13 mouse cellular contexts compared by ENCODE assay signal in genomic region chr2:60221236-60221635, GRCm38 (mm10). TPM values are rescaled to one million over a fixed set of nuclear protein-coding genes. Genes with fewer than 3 reads are reported as not detected.
DNase-seq lines count a peak whose midpoint lies in the region; ATAC-seq and TF ChIP-seq lines count a peak whose summit lies in the region.
"Had no signal": no experiment of that assay in that cellular context is flagged by ENCODE, and none has a peak within 500 bp of the region (broad histone marks: within the 10 kb centered on the region; RNA-seq: fewer than 3 reads in every experiment).

No protein-coding gene starts in this region.

- TF ChIP-seq POLR2A in thymus, adult 2 months (IDR thresholded peaks at IDR 0.05; ENCODE audit: control insufficient read depth, extremely low read depth, insufficient read depth, low read length, poor library complexity), result no peak

- H3K27ac ChIP-seq in heart, embryonic 12.5 days (ENCODE audit: poor library complexity, severe bottlenecking), result no peak overlapping the region
- no peak overlapping the region for H3K27ac ChIP-seq in neural tube, embryonic 14.5 days (ENCODE audit: low read depth, low read length)
- no peak overlapping the region; the same call in 1 of the 2 replicates for H3K27ac ChIP-seq in neural tube, embryonic 15.5 days (replicated peaks)
- no peak overlapping the region for H3K27ac ChIP-seq in hindbrain, embryonic 13.5 days
- H3K27ac ChIP-seq in thymus, adult 2 months (ENCODE audit: control insufficient read depth, insufficient read depth, low read length), result no peak overlapping the region
- H3K27ac ChIP-seq: embryonic facial prominence, embryonic 10.5 days; intestine, embryonic 15.5 days; liver, embryonic 14.5 days; stomach, embryonic 15.5 days had no signal

- no peaks in the 10 kb centered on the region for H3K9me3 ChIP-seq in heart, embryonic 12.5 days (replicated peaks)
- H3K9me3 ChIP-seq in neural tube, embryonic 14.5 days (ENCODE audit: control insufficient read depth, low read length), result no peaks in the 10 kb centered on the region
- no peaks in the 10 kb centered on the region for H3K9me3 ChIP-seq in neural tube, embryonic 15.5 days (replicated peaks)
- no peaks in the 10 kb centered on the region for H3K9me3 ChIP-seq in hindbrain, embryonic 13.5 days
- H3K9me3 ChIP-seq: embryonic facial prominence, embryonic 10.5 days; intestine, embryonic 15.5 days; stomach, embryonic 15.5 days had no signal

- H3K4me1 ChIP-seq in heart, embryonic 12.5 days (replicated peaks), result peaks cover 33% of the 10 kb centered on the region
- peaks cover 4% of the 10 kb centered on the region for H3K4me1 ChIP-seq in neural tube, embryonic 14.5 days (ENCODE audit: control insufficient read depth, insufficient read depth, low read length)
- peaks cover 27% of the 10 kb centered on the region for H3K4me1 ChIP-seq in neural tube, embryonic 15.5 days
- peaks cover 18% of the 10 kb centered on the region for H3K4me1 ChIP-seq in hindbrain, embryonic 13.5 days (replicated peaks)
- peaks cover 2% of the 10 kb centered on the region for H3K4me1 ChIP-seq in thymus, adult 2 months (replicated peaks; ENCODE audit: control insufficient read depth, insufficient read depth, low read length)
- H3K4me1 ChIP-seq: embryonic facial prominence, embryonic 10.5 days; intestine, embryonic 15.5 days had no signal

- 0 out of 2 replicates have a peak overlapping the region, but pooled peaks have one; percentile 18 for H3K4me2 ChIP-seq in heart, embryonic 12.5 days
- no peak overlapping the region for H3K4me2 ChIP-seq in neural tube, embryonic 14.5 days (ENCODE audit: low read depth, low read length)
- H3K4me2 ChIP-seq in neural tube, embryonic 15.5 days, result no peak overlapping the region
- no peak overlapping the region for H3K4me2 ChIP-seq in hindbrain, embryonic 13.5 days
- H3K4me2 ChIP-seq: intestine, embryonic 15.5 days; stomach, embryonic 15.5 days had no signal

- no peak for TF ChIP-seq CTCF in thymus, adult 2 months (IDR thresholded peaks at IDR 0.05; ENCODE audit: borderline replicate concordance, control insufficient read depth, extremely low read depth, insufficient read depth, low read length, poor library complexity)

- H3K4me3 ChIP-seq in heart, embryonic 12.5 days, result no peak overlapping the region
- no peak overlapping the region for H3K4me3 ChIP-seq in neural tube, embryonic 14.5 days (ENCODE audit: low read depth, low read length)
- H3K4me3 ChIP-seq in neural tube, embryonic 15.5 days (replicated peaks), result no peak overlapping the region
- H3K4me3 ChIP-seq in hindbrain, embryonic 13.5 days, result no peak overlapping the region
- no peak overlapping the region for H3K4me3 ChIP-seq in thymus, adult 2 months (ENCODE audit: control insufficient read depth, insufficient read depth, low read length)
- H3K4me3 ChIP-seq: embryonic facial prominence, embryonic 10.5 days; intestine, embryonic 15.5 days; stomach, embryonic 15.5 days had no signal

- no peaks in the 10 kb centered on the region for H3K27me3 ChIP-seq in heart, embryonic 12.5 days (replicated peaks)
- no peaks in the 10 kb centered on the region for H3K27me3 ChIP-seq in neural tube, embryonic 14.5 days (ENCODE audit: control insufficient read depth, insufficient read depth, low read length)
- H3K27me3 ChIP-seq in neural tube, embryonic 15.5 days (replicated peaks), result no peaks in the 10 kb centered on the region
- H3K27me3 ChIP-seq in hindbrain, embryonic 13.5 days, result no peaks in the 10 kb centered on the region
- no peaks in the 10 kb centered on the region for H3K27me3 ChIP-seq in thymus, adult 2 months (ENCODE audit: control insufficient read depth, insufficient read depth, low read length)
- H3K27me3 ChIP-seq: intestine, embryonic 15.5 days; stomach, embryonic 15.5 days had no signal

- ATAC-seq in heart, embryonic 12.5 days (ENCODE audit: insufficient number of reproducible peaks, low FRiP score), result no peak
- 0 out of 2 replicates have a peak, but pooled peaks have one; percentile 51 for ATAC-seq in neural tube, embryonic 14.5 days (ENCODE audit: low read depth)
- ATAC-seq in neural tube, embryonic 15.5 days (ENCODE audit: low FRiP score), result no peak
- ATAC-seq in hindbrain, embryonic 13.5 days (ENCODE audit: low FRiP score), result no peak
- ATAC-seq: intestine, embryonic 15.5 days had no signal

- intact Hi-C loops in heart, postnatal 36 days (cut with DNase I), result no loop called here

- DNase-seq in heart, postnatal 36 days, result no peak
- DNase-seq in heart, postnatal 4 days, result peak; percentile 31
- DNase-seq in thymus, adult 2 months, result no peak
- DNase-seq: lung, postnatal 4 days; thymus, postnatal 4 days had no signal

- H3K9ac ChIP-seq in heart, embryonic 12.5 days, result no peak overlapping the region
- no peak overlapping the region for H3K9ac ChIP-seq in neural tube, embryonic 14.5 days (replicated peaks; ENCODE audit: low read depth, low read length)
- H3K9ac ChIP-seq in neural tube, embryonic 15.5 days (replicated peaks), result no peak overlapping the region
- H3K9ac ChIP-seq in hindbrain, embryonic 13.5 days, result no peak overlapping the region
- H3K9ac ChIP-seq: intestine, embryonic 15.5 days; liver, embryonic 14.5 days; stomach, embryonic 15.5 days had no signal

- 59% methylated on average over 6 of the region's 6 CpGs for WGBS in heart, embryonic 12.5 days
- WGBS in neural tube, embryonic 14.5 days, result 26% methylated on average over 6 of the region's 6 CpGs
- WGBS in neural tube, embryonic 15.5 days, result 30% methylated on average over 6 of the region's 6 CpGs
- WGBS in hindbrain, embryonic 13.5 days, result 54% methylated on average over 6 of the region's 6 CpGs
- 95% methylated on average over 6 of the region's 6 CpGs for WGBS in thymus, adult 2 months

- 0 out of 2 replicates have a peak, but pooled peaks cover 5% of the 10 kb centered on the region for H3K36me3 ChIP-seq in heart, embryonic 12.5 days
- no peaks in the 10 kb centered on the region for H3K36me3 ChIP-seq in neural tube, embryonic 14.5 days (ENCODE audit: control insufficient read depth, insufficient read depth, low read length)
- H3K36me3 ChIP-seq in neural tube, embryonic 15.5 days, result no peaks in the 10 kb centered on the region
- no peaks in the 10 kb centered on the region for H3K36me3 ChIP-seq in hindbrain, embryonic 13.5 days
- no peaks in the 10 kb centered on the region for H3K36me3 ChIP-seq in thymus, adult 2 months (ENCODE audit: control insufficient read depth, insufficient read depth, low read length)
- H3K36me3 ChIP-seq: intestine, embryonic 15.5 days; stomach, embryonic 15.5 days had no signal

RNA-seq across cellular contexts. Expression of gene March7, which starts 11.5 kb away (rescaled TPM):
- polyA plus RNA-seq in heart, embryonic 12.5 days (2016; fragmentation: Nextera tagmentation; extraction: Ambion mirVana), result 71.1 and 76.6 TPM in 2 replicates
- total RNA-seq in heart, postnatal 36 days (2021), result 10 to 100 TPM; 28.9 to 29.7 TPM
- polyA plus RNA-seq in neural tube, embryonic 14.5 days (2014; fragmentation: Nextera tagmentation; extraction: Ambion mirVana), result 101 and 104 TPM in 2 replicates
- 81.7 and 86.0 TPM in 2 replicates for polyA plus RNA-seq in neural tube, embryonic 15.5 days (2015; fragmentation: Nextera tagmentation; extraction: Ambion mirVana)
- 10 to 100 TPM; 54.4 to 57.8 TPM for total RNA-seq in heart, postnatal 4 days (2021)
- polyA plus RNA-seq in hindbrain, embryonic 13.5 days (2015; fragmentation: Nextera tagmentation; extraction: Ambion mirVana), result 98.9 and 101 TPM in 2 replicates
- 23.3 and 24.3 TPM in 2 replicates for polyA plus RNA-seq in thymus, adult 2 months (2012; rRNA removed)

RNA-seq across cellular contexts. Expression of gene Baz2b, which starts 11.6 kb away (rescaled TPM):
- polyA plus RNA-seq in heart, embryonic 12.5 days (2016; fragmentation: Nextera tagmentation; extraction: Ambion mirVana), result 54.8 and 55.9 TPM in 2 replicates
- total RNA-seq in heart, postnatal 36 days (2021), result 10 to 100 TPM; 36.7 to 47.2 TPM
- polyA plus RNA-seq in neural tube, embryonic 14.5 days (2014; fragmentation: Nextera tagmentation; extraction: Ambion mirVana), result 76.1 and 85.3 TPM in 2 replicates
- 68.2 and 69.0 TPM in 2 replicates for polyA plus RNA-seq in neural tube, embryonic 15.5 days (2015; fragmentation: Nextera tagmentation; extraction: Ambion mirVana)
- total RNA-seq in heart, postnatal 4 days (2021), result 10 to 100 TPM; 65.5 to 68.2 TPM
- 96.8 and 105 TPM in 2 replicates for polyA plus RNA-seq in hindbrain, embryonic 13.5 days (2015; fragmentation: Nextera tagmentation; extraction: Ambion mirVana)
- polyA plus RNA-seq in thymus, adult 2 months (2012; rRNA removed), result 25.9 and 28.0 TPM in 2 replicates
